Mouse (Mus musculus): ENCODE results near the gene Timm8a1.

Gene Timm8a1

GRCm38 (mm10) chrX:134541145-134541954, at the start of gene Timm8a1:
Timm8a1 (minus strand) TSS chrX:134541865.
- peak; percentile 63 for DNase-seq (ENCODE audit: low spot score)

DNA sequence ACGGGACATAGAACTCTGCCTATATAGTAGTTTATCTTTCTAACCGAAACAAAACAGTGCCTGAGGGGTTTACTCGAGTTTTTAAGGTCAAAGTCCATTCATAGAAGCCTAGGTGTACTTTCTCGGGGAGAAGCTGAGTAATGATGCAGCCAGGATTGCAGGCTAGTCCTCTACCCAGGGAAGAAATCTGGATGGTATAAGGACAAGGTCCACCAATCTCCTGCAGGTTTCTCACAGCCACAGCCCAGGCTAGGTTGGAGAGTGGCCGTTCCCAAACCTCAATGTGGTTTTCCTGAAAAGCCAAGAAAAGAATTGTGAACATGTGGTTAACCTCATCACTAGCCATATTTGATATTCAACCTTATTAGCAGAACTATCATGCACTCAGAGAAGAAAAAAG, 48.2 kb upstream of the Timm8a1 start:
- no peak for DNase-seq (ENCODE audit: low spot score)

- no peak for DNase-seq (ENCODE audit: low spot score)
These were observed 47.3 kb upstream of the Timm8a1 start for GRCm38 (mm10) chrX:134588997-134589396.

- DNase-seq (ENCODE audit: low spot score): no peak
These were observed 46.6 kb upstream of the Timm8a1 start for GRCm38 (mm10) chrX:134588261-134588660.

DNA sequence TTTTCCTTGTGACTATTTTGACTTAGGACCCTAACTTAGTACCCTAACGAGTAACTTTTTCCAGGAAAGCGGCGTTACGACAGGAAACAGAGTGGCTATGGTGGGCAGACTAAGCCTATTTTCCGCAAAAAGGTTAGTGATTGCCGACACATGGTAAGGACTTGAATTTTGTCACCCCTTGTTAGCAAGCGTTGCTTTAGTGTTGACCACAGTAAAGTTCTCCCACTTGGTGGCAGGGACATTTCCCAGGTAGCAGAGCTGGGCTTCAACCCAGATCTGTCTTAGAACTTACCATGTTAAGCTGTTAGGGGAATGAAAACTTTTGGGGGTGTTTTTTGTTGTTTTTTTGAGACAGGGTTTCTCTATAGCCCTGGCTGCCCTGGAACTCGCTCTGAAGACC, 44.8 kb upstream of the Timm8a1 start:
- no peak for DNase-seq (ENCODE audit: low spot score)

GRCm38 (mm10) chrX:134585103-134586002, 43.7 kb upstream of the Timm8a1 start, which contains the start of gene Rpl36a:
Rpl36a (plus strand) TSS chrX:134585654.
- DNase-seq (ENCODE audit: low spot score): peak; percentile 77

GRCm38 (mm10) chrX:134582888-134583669, 41.4 kb upstream of the Timm8a1 start, which contains the start of gene Btk:
Btk (minus strand) TSS chrX:134583570.
- no peak for DNase-seq (ENCODE audit: low spot score)

GRCm38 (mm10) chrX:134582270-134582669, 40.6 kb upstream of the Timm8a1 start:
- no peak for DNase-seq (ENCODE audit: low spot score)

DNA sequence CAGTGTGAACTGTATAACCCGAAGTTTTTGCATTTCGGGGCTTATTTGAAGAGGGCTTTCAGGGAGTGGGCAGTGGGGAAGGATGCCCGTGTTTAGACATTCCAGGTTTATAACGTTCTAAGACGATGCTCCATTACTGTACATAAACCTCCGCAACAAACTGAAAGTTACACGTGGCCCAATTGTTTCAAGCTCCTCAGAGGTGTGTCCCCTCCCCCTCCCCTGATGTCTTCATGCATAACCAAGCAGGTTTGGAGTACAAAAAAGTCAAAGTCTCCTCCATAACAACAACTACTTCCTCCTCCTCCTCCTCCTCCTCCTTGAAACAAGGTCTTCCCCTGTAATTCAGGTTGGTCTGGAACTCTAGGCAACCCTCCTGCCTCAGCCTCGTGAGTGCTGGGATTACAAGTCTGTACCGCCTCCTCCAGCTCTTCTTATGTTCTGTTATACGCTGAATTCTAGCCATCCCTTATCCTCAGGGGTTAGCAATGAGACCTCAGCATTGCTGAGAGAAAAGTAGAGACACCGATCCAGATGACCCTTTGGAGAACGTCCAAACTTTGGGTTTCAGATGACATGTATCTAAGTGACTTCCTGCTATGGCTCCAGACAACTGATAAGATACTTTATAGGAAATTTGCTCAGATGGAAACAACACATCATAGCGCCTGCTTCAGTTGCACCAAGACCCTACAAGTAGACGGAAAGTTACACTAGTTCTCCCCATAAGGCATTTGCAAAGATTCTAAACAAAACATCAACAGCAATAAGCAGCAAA, 39.1 kb upstream of the Timm8a1 start:
- no peak for DNase-seq (ENCODE audit: low spot score)

DNA sequence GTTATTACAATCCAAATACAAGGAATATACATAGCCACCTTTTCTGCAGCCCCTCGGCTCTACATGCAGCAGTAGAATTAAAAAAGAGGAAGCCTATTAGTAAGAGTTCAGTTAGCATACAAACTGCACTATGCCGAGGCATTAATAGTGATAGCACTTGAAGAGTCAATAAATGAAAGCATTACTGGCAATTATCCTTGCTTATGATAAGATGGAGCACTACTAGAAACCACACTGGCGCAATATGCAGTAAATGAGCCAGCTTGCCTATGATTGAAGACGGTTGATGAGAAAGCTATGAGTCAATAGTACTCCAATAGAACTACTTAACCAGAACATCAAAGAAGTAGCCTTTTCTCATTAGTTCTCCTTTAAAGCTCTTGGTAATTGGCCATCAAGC, 36.2 kb upstream of the Timm8a1 start:
- DNase-seq (ENCODE audit: low spot score): no peak

DNA sequence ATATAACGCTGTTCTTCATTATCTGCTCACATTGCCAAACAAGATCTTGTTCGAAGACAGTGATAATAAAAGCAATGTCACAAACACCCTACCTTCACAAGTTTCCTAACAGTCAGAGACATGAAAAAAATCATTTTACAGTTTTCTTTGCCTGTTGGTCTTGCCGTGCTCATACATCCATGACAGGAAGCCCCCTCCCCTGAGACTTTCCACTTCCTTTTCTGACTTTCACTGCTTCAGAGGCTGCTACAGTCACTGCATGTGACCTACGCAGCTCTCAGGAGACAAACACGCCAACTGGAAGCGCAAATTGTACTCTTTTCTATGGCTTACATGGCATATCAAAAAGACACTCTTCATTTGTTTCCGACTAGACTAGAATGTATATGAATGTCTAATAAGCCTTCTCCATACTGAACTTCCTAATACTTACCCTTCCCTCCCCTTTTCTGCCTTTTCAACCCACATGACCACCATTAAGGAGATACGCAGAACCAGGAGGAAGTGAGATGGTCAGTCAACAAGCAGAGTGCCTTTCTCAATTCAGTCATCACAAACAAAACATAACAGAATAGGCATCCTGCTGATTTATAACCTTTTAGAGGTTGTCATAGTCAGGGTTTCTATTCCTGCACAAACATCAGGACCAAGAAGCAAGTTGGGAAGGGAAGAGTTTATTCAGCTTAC, 25.0 kb upstream of the Timm8a1 start:
- DNase-seq (ENCODE audit: low spot score): peak; percentile 23

- no peak for DNase-seq (ENCODE audit: low spot score)
These were observed 22.7 kb upstream of the Timm8a1 start for GRCm38 (mm10) chrX:134564326-134564725.

- DNase-seq (ENCODE audit: low spot score): no peak
These were observed 12.8 kb upstream of the Timm8a1 start for GRCm38 (mm10) chrX:134554425-134554824.

DNA sequence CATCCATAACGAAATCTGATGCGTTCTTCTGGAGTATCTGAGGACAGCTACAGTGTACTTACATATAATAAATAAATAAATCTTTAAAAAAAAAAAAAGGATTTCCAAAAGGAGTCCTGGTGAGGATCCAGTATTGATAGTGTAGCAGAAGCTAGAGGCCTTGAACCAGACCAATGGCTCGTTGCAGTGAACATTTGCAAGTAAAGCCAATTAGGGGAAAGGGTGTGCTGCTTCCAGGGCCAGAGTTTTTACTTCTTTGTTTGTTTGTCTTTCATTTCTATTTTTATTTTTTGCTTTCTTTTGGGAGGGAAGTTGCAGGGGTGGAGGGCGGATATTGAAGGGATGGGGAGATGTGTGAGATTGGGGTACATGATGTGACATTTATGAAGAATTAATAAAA, 11.7 kb upstream of the Timm8a1 start:
- no peak for DNase-seq (ENCODE audit: low spot score)

DNA sequence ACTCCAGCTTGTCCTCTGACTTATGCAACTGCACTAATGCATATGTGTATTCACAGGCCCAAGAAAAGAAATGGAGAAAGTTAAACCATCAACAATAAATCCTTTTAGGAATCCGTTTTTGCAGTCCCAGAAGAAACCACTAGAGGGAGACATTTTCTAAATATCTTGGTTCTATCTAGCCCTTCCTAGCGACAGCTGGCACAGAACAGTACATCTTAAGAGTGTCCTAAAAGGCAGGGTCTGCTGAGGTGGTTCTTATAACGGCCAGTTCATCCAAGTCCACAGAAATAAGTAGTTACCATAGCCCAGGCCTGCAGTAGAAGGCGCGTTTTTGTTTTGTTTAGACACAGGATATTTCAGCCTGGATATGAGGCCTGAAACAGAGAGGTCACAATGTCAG, 9.2 kb upstream of the Timm8a1 start:
- DNase-seq (ENCODE audit: low spot score): peak; percentile 2

GRCm38 (mm10) chrX:134547330-134547729, 5.7 kb upstream of the Timm8a1 start:
- DNase-seq (ENCODE audit: low spot score): no peak

DNA sequence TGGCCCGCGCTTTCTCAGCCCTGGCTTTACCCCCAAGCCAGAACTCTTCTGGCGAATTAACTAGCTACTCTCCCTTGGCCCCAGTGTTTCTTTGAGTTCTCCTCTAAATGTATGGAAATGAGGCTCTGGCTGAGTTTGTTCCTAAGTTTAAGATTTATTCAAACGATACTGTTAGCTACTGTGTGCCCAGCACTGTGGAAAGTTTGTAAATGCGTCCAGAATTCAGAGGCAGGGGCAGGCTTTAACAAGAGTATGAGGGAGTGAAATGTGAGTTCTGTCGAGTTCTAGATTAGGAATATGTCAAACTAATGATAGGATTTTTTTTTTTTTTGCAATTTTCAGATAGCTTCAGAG, 267 bp upstream of the Timm8a1 start:
- no peak for DNase-seq (ENCODE audit: low spot score)

DNA sequence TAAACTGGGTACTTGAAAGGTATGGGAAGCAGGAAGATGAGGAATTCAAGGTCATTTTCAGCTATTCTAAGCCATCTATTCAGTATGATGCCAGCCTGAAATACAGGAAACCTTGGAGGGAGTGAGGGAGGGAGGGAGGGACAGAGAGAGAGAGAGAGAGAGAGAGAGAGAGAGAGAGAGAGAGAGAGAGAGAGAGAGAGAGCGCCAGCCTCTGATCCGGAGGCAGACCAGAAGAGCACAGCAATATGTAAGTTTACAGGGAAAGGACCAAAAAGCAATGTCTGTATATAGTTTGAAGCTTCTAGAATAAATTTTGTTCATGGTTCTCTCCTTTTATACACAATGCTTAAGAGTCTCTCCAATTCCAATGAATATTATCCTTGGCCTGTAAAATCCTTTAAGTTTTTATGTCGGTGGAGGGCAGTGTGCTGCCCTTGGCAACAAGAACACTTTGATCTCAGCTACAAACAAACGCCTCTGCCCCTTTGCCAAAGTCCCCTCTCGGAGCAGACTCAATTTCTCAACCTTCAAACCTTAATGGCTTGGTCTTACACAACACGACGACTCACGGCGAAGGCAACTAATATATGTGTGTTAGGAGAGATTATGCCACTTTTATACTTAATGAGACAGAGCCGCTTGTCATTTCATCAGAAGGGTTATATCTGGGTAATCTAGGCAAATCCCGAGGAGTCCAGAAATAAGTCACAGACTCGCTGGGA, 1.1 kb downstream of the Timm8a1 start:
- DNase-seq (ENCODE audit: low spot score): no peak

DNA sequence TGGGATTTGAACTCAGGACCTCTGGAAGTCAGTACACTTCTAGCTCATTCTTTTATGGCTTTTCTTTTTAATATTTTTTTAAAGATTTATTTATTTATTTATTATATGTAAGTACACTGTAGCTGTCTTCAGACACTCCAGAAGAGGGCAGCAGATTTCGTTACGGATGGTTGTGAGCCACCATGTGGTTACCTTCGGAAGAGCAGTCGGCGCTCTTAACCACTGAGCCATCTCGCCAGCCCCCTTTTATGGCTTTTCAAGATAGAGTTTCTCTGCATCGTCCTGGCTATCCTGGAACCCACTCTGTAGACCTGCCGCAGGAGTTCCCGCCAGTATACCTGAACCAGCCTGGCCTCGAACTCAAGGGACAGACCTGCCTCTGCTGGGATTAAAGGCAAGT, 1.9 kb downstream of the Timm8a1 start:
- peak; percentile 12 for DNase-seq (ENCODE audit: low spot score)

GRCm38 (mm10) chrX:134533346-134533745, 8.3 kb downstream of the Timm8a1 start:
- DNase-seq (ENCODE audit: low spot score): no peak
